Mouse (Mus musculus) myocyte (in vitro differentiated cells): ENCODE measurements around the gene Msrb3. TPM values are rescaled to one million over a fixed set of nuclear protein-coding genes. Genes with fewer than 3 reads are reported as not detected.

Experiments
- H3K27me3 ChIP-seq: one replicate; pipeline ENCODE4 v1.6.1; 2011; ENCODE audit not compliant: control insufficient read depth, insufficient read depth, insufficient read length
- H3K36me3 ChIP-seq: one replicate; pipeline ENCODE4 v1.6.1; 2011; ENCODE audit not compliant: control insufficient read depth, insufficient read depth
- H3K4me2 ChIP-seq: one replicate; pipeline ENCODE4 v1.6.1; 2011; ENCODE audit warnings: low read depth, control low read depth
- H3K4me3 ChIP-seq: one replicate; pipeline ENCODE4 v1.5.1; 2011; ENCODE audit warnings: mild to moderate bottlenecking, control low read depth, moderate library complexity
- H3K79me2 ChIP-seq: one replicate; pipeline ENCODE4 v1.6.1; 2011; ENCODE audit not compliant: control insufficient read depth, insufficient read depth
- H3ac ChIP-seq: one replicate; pipeline ENCODE4 v1.6.1; 2011; ENCODE audit not compliant: control insufficient read depth, insufficient read length
- CEBPB ChIP-seq: IDR thresholded peaks from 2 replicates; pipeline ENCODE4 v1.6.1; 2011; ENCODE audit warnings: mild to moderate bottlenecking, moderate library complexity; ENCODE audit not compliant: poor library complexity, insufficient read depth, severe bottlenecking
- E2F4 ChIP-seq: IDR thresholded peaks from one replicate; pipeline ENCODE4 v1.6.1; 2011; ENCODE audit warnings: mild to moderate bottlenecking, control low read depth, moderate library complexity; ENCODE audit not compliant: insufficient read depth
- MAX ChIP-seq: IDR thresholded peaks from one replicate; pipeline ENCODE4 v1.6.1; 2011; ENCODE audit warnings: low read depth, mild to moderate bottlenecking, control low read depth
- MYOD1 ChIP-seq, 3 experiments: IDR thresholded peaks; one replicate each; pipeline ENCODE4 v1.6.1; 2011; ENCODE audit warnings: control low read depth in 2 of 3, low read depth in 2 of 3, mild to moderate bottlenecking in 2 of 3, moderate library complexity in 1 of 3; ENCODE audit not compliant: insufficient read length in 2 of 3, control insufficient read depth in 1 of 3
- MYOG ChIP-seq, 3 experiments: IDR thresholded peaks; one replicate each; pipeline ENCODE4 v1.6.1; 2011; ENCODE audit warnings: control low read depth in 2 of 3, low read depth in 2 of 3, mild to moderate bottlenecking in 2 of 3; ENCODE audit not compliant: insufficient read length in 2 of 3, control insufficient read depth in 1 of 3, insufficient read depth in 1 of 3
- POLR2A ChIP-seq: IDR thresholded peaks from one replicate; pipeline ENCODE4 v1.6.1; 2011; ENCODE audit warnings: low read depth, mild to moderate bottlenecking, control low read depth, moderate library complexity; ENCODE audit not compliant: insufficient read length
- POLR2AphosphoS2 ChIP-seq: IDR thresholded peaks from one replicate; pipeline ENCODE4 v1.6.1; 2011; ENCODE audit warnings: low read depth, control low read depth; ENCODE audit not compliant: insufficient read length
- REST ChIP-seq: IDR thresholded peaks from one replicate; pipeline ENCODE4 v1.6.1; 2011; ENCODE audit warnings: mild to moderate bottlenecking, control low read depth, moderate library complexity; ENCODE audit not compliant: insufficient read depth, insufficient read length
- SRF ChIP-seq: IDR thresholded peaks from one replicate; pipeline ENCODE4 v1.6.1; 2011; ENCODE audit warnings: low read depth; ENCODE audit not compliant: control insufficient read depth, insufficient read length
- TCF12 ChIP-seq: IDR thresholded peaks from one replicate; pipeline ENCODE4 v1.6.1; 2011; ENCODE audit warnings: mild to moderate bottlenecking, control low read depth; ENCODE audit not compliant: poor library complexity, insufficient read depth, severe bottlenecking
- TCF3 ChIP-seq: IDR thresholded peaks from one replicate; pipeline ENCODE4 v1.6.1; 2011; ENCODE audit warnings: low read depth, control low read depth; ENCODE audit not compliant: insufficient read length
- USF1 ChIP-seq: IDR thresholded peaks from one replicate; pipeline ENCODE4 v1.6.1; 2011; ENCODE audit warnings: low read depth, mild to moderate bottlenecking, control low read depth, moderate library complexity
- polyA plus RNA-seq: library from polyadenylated mRNA; unstranded; fragments of >200 nt; fragmentation: generic; extraction: Trizol; gene quantifications from one replicate; pipeline ENCODE4 v1.2.1, GENCODE M21; 2012; ENCODE audit warnings: missing spikeins

The Msrb3 gene
- polyA plus RNA-seq, 1 experiment = 8.5 TPM

GRCm38 (mm10) chr10:120876549-120877270, 22.2 kb downstream of the Msrb3 start:
- no peak overlapping the region for H3ac ChIP-seq
- no peak overlapping the region for H3K4me2 ChIP-seq
- no peaks in the 10 kb centered on the region for H3K27me3 ChIP-seq
- H3K4me3 ChIP-seq = no peak overlapping the region
- no peaks in the 10 kb centered on the region for H3K79me2 ChIP-seq
- TF ChIP-seq MYOG (IDR thresholded peaks at IDR 0.05; ENCODE audit: control insufficient read depth in 1 of 3, insufficient read depth in 1 of 3, insufficient read length in 2 of 3, low read depth in 2 of 3) (no peak), CEBPB (no peak), TCF12 (no peak), TCF3 (no peak), POLR2AphosphoS2 (no peak), MYOD1 (IDR thresholded peaks at IDR 0.05; ENCODE audit: control insufficient read depth in 1 of 3, insufficient read length in 2 of 3, low read depth in 2 of 3) (no peak), MAX (no peak), REST (no peak), POLR2A (no peak), USF1 (no peak), SRF (no peak), E2F4 (no peak)
- H3K36me3 ChIP-seq = no peaks in the 10 kb centered on the region

- Histone ChIP-seq H3K4me3 (no peak overlapping the region), H3K36me3 (no peaks in the 10 kb centered on the region), H3K79me2 (no peaks in the 10 kb centered on the region), H3K4me2 (peak overlapping the region; percentile 35), H3K27me3 (no peaks in the 10 kb centered on the region), H3ac (no peak overlapping the region)
- TF ChIP-seq POLR2A (no peak), SRF (no peak), MAX (no peak)
These were observed 23.0 kb downstream of the Msrb3 start for GRCm38 (mm10) chr10:120875672-120876463.

- TF ChIP-seq USF1 (no peak), TCF3 (no peak), CEBPB (no peak), MYOG (IDR thresholded peaks at IDR 0.05; ENCODE audit: control insufficient read depth in 1 of 3, insufficient read depth in 1 of 3, insufficient read length in 2 of 3, low read depth in 2 of 3) (no peak), MAX (no peak)
- Histone ChIP-seq H3K4me2 (no peak overlapping the region), H3K36me3 (no peaks in the 10 kb centered on the region), H3ac (no peak overlapping the region), H3K79me2 (no peaks in the 10 kb centered on the region), H3K27me3 (no peaks in the 10 kb centered on the region), H3K4me3 (no peak overlapping the region)
These were observed 24.6 kb downstream of the Msrb3 start for GRCm38 (mm10) chr10:120874261-120874660.

GRCm38 (mm10) chr10:120873646-120874201, 25.2 kb downstream of the Msrb3 start:
- Histone ChIP-seq H3K79me2 (no peaks in the 10 kb centered on the region), H3K4me2 (no peak overlapping the region), H3ac (no peak overlapping the region), H3K27me3 (no peaks in the 10 kb centered on the region), H3K4me3 (no peak overlapping the region), H3K36me3 (no peaks in the 10 kb centered on the region)
- TF ChIP-seq CEBPB = no peak
- TF ChIP-seq POLR2AphosphoS2 = no peak
- TF ChIP-seq TCF12 = no peak
- TF ChIP-seq USF1 = no peak
- TF ChIP-seq TCF3 = no peak
- TF ChIP-seq MAX = no peak
- no peak for TF ChIP-seq E2F4
- no peak for TF ChIP-seq MYOD1 (IDR thresholded peaks at IDR 0.05; ENCODE audit: control insufficient read depth in 1 of 3, insufficient read length in 2 of 3, low read depth in 2 of 3)
- no peak for TF ChIP-seq REST
- TF ChIP-seq SRF = no peak
- TF ChIP-seq MYOG (IDR thresholded peaks at IDR 0.05; ENCODE audit: control insufficient read depth in 1 of 3, insufficient read depth in 1 of 3, insufficient read length in 2 of 3, low read depth in 2 of 3) = no peak
- no peak for TF ChIP-seq POLR2A

- H3K4me3 ChIP-seq = no peak overlapping the region
These were observed 26.4 kb downstream of the Msrb3 start for GRCm38 (mm10) chr10:120872483-120872862.

More at GRCm38 (mm10) chr10:120872483-120872862, 26.4 kb downstream of the Msrb3 start:
- no peaks in the 10 kb centered on the region for H3K36me3 ChIP-seq
- TF ChIP-seq MYOG (IDR thresholded peaks at IDR 0.05; ENCODE audit: control insufficient read depth in 1 of 3, insufficient read depth in 1 of 3, insufficient read length in 2 of 3, low read depth in 2 of 3) = no peak
- no peak for TF ChIP-seq SRF
- TF ChIP-seq CEBPB = no peak
- TF ChIP-seq MAX = no peak
- no peak for TF ChIP-seq REST
- no peak for TF ChIP-seq TCF12
- TF ChIP-seq USF1 = no peak
- no peak for TF ChIP-seq MYOD1 (IDR thresholded peaks at IDR 0.05; ENCODE audit: control insufficient read depth in 1 of 3, insufficient read length in 2 of 3, low read depth in 2 of 3)
- TF ChIP-seq E2F4 = no peak
- TF ChIP-seq POLR2AphosphoS2 = no peak
- no peak for TF ChIP-seq POLR2A
- no peak for TF ChIP-seq TCF3
- H3ac ChIP-seq = no peak overlapping the region
- H3K27me3 ChIP-seq = no peaks in the 10 kb centered on the region
- H3K79me2 ChIP-seq = no peaks in the 10 kb centered on the region
- H3K4me2 ChIP-seq = no peak overlapping the region
